Mouse (Mus musculus): ENCODE data around the gene Fscn2. TPM values are rescaled to one million over a fixed set of nuclear protein-coding genes. Genes with fewer than 3 reads are reported as not detected.

Gene Fscn2
- total RNA-seq (2021), result under 1 TPM; 0.52 to 0.98 TPM
- long read RNA-seq, experiment 1, partial matches to known transcripts, result 0 of 2 reads
- long read RNA-seq, experiment 1, other reads (novel, unspliced or antisense), result 2 of 2 reads
- long read RNA-seq, experiment 2, partial matches to known transcripts, result 1 of 3 reads
- long read RNA-seq, experiment 2, other reads (novel, unspliced or antisense), result 2 of 3 reads

DNA sequence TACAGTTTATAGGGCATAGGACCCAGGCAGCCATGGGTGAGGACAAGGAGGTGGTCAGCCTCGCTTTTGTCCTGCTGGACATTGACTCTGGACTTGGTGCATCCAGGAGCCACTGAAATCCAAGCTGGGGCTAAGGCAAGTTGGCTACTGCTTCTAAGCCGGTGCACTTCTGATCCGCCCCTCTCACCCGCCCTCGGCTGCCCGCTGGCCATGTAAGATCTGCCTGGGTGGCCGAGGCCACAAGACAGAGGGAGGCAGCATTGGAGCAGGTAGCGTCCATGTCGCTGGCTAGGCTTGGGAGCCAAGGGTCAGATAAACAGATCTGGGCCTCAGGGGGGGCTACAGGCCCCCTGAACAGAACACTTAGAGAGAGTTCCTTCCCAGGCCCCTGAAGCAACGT, at the start of gene Fscn2:
Fscn2 (plus strand) TSS at position 240 of the 400 bp plus-strand sequence.
- DNase-seq (ENCODE audit: low spot score in 2 of 2), result peak in 1 of 2 experiments; percentile 14

DNA sequence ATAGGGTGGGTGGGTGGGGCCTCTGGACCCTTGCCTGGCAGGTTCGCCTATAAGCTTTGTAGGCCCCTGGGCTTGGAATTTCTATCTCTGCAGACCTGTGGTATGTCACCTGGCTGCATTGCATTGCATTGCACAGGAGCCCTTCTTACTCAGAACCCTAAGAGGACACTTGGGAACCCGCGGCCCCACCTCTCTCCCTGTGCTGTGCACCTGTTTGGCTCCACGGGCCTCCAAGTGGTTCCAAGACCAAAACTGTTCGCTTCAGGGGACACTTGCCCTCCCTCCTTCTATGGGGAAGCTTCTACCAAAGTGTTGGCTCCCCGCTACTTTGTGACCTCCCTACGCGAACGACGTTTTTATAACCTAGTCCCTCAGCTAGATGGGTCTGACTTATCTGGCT, 49.8 kb upstream of the Fscn2 start:
- DNase-seq (ENCODE audit: low spot score in 2 of 2), result peak; percentile 8 to 12

DNA sequence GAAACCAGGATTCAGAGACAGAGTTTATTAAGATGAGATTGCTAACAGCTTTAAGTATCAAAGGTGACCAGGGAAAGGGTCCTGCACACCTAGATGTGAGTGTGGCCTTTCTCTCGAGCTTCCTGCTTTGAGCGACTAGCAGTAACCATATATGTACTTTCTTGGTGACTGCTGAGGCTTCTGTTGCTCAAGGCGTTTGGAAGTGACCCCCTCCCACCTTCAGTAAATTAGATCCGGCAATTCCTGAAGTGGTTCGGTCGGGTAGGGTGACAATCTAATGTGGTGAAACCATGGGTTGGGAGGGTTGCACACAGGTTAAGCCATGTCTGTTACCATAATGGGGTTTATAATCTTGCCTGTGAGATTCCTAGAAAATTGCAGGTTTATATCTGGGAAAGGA, 49.3 kb upstream of the Fscn2 start:
- DNase-seq (ENCODE audit: low spot score in 2 of 2), result peak; percentile 5 to 10

DNA sequence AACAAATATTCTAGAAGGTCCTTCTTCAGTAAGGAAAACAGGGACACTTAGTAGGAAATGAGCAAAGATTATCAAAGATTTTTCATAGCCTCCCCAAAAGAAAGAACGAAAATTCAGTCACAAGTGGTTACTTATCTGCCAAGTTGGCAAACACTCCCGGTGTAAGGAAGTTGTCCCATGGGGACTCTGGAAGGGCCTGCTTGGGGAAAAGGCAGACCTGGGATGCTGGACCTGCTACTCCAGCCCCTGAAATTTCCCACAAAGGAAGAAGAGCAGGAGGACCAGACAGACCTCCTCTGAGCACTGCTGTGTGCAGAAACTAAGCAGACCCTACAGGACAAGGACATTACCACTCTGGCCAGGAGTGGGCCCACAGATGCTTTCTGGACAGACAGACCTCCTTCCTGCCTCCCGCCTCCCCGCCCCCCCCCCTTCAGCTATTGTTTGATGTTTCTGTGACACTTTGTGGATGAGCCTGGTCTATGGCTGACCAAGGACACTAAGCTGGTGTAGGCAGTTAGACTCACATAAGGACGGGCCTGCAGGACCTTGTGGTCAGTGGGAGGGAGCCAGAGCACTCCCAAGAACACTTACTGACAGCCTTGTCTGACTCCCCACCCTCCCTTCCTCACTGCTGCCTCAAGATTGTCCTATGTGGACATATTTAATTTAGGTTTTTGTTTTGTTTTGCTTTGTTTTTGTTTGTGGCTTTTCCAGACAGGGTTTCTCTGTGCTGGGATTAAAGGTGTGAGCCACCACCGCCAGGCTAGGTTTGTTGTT, 47.2 kb upstream of the Fscn2 start:
- peak; percentile 5 to 11 for DNase-seq (ENCODE audit: low spot score in 2 of 2)

DNA sequence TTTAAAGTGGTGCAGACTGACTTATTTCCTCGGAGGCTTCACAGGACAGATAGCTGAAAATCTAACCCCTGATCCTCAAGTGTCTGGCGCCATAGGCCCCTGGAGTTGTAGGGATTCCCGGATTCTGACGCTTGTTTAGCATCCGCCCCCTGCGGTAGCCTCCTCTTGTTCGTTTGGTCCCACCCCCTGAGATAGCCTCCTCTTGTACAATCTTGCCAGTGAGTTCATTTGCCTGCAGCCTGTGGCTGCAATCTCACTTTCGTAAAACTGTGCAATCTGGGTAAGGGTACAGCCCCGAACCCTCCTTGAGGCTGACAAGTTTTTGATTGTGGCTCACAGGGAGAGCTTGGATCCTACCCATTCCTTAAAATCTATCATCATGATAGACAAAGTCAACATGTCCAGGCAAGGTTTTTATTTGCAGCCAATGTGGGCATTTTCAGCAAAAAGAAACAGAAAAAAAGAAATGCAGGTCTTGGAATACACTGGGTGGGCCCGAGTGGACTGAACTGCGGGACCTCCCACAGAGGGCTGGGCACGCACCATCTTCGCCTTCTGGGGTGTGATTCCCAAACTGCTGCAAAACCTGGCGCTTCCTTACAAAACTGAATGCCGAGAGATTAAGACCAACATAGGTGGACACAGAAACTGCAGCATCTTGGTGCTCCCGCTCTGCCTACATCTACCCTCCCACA, 46.5 kb upstream of the Fscn2 start:
- peak; percentile 8 to 9 for DNase-seq (ENCODE audit: low spot score in 2 of 2)

DNA sequence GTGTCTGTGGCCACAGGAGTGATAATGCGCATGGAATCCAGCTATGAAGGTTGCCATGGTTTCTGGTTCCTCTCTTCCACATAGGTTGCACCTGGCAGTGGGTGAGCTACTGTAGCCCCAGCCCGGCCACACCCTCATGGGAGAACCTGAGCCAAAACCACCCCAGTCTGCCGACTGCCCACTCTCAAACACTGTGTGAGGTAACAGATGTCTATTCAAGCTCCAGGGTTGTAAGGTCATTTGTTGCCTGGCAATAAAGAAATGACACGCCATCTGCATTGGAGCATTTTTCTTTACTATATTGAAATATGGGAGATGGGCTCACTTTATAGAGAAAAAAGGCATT, 45.9 kb upstream of the Fscn2 start:
- peak; percentile 10 to 15 for DNase-seq (ENCODE audit: low spot score in 2 of 2)

DNA sequence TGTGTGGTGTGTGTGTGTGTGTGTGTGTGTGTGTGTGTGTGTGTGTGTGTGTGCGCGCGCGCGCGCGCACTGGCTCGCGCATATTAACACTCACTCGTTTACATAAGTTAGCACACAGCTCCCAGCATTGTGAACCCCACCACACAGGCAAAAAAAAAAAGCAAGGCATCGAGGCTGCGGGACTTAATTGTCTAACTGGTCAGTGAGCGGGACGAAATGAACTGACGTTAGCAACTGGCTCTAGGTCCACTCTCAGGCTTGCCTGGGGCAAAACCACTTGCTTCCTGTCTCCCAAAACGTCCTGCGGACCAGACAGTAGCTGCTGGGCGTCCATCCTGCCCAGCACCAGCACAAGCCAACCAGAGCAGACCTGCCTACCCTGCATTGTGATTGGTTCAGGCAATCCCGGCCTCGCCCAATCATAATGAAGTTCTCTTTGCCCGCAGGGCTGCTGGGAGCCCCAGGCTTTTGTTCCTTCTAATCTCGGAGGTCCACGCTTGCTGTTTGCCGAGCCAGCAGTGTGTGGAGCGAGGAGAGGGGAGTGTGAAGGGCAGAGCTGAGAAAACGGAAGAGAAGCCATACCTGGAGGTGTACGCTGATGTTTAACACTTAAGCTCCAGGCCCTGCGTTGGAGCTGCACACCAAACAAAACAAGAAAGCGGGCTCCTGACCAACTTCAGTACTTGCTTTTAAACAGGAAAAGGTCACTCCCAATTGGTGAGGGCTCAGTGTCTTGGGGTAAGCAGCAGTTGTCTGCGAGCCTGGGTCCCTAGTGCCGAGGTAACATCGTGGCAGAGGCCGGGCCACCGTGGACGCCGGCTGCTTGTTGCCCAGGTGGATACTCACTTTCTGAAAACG, 45.3 kb upstream of the Fscn2 start:
- DNase-seq (ENCODE audit: low spot score in 2 of 2), result peak; percentile 71 to 85

DNA sequence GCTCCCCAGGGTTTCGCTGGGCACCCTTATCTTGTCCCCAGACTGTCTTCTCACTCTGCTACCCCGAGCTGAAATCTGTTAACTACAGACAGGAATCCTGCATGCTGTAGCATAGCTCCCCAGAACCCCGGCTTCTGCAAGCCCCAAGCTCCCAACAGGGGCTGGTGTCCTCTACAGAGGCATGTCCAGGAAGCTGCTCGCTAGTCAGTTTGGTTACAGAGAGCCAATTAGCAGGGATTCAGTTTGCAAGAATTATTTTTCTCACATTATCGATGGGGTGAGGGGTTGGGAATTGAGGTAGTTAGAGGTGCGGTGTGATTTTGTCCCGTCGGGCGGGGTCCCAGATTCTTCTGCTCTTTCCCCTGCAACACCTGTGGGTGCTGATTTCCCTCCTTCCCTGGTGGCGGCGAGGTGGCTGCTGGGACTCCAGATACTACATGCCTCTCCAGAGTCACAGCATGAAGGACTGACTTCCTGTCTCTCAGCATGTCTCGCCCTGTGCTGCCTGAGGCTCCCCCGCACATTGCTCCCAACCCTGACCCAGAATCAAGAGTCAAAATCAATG, 44.6 kb upstream of the Fscn2 start:
- peak; percentile 9 to 16 for DNase-seq (ENCODE audit: low spot score in 2 of 2)

DNA sequence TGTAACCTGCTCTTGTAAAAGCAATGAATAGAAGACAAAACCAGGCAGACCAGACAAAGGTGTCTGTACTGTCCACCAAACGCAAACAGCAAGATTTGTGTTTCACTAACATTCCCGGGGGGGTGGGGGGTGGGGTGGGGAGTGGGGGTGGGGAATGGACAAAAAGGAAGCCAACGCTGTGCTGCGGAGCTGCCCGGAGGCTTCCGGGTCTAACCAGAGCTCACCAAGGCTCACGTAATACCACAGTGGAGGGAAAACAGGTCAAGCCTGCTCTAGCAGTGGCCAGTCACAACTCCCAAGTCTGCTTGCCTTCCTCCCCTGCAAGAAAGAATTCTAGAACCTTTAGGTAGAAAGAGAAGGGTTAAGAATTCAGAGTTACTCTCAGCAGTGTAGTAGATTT, 43.9 kb upstream of the Fscn2 start:
- peak in 1 of 2 experiments; percentile 4 for DNase-seq (ENCODE audit: low spot score in 2 of 2)

DNA sequence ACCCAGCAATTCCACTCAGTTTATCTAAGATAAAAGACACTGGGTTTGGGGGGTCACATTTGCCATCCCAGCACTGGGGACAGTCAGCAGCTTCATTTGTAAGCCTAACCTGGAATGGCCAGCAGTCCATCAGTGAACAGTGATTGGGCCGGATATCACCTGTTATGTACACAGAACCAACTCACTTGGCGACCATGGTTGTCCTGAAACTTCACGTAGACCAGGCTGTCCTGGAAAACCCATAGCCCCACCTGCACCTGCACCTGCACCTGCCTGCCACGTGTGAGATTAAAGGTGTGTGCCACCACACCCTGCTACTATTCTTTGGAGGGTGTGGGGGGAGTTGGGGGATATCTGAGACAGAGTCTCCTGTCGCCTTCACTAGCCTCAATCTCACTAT, 42.0 kb upstream of the Fscn2 start:
- DNase-seq (ENCODE audit: low spot score in 2 of 2), result peak; percentile 5 to 12

DNA sequence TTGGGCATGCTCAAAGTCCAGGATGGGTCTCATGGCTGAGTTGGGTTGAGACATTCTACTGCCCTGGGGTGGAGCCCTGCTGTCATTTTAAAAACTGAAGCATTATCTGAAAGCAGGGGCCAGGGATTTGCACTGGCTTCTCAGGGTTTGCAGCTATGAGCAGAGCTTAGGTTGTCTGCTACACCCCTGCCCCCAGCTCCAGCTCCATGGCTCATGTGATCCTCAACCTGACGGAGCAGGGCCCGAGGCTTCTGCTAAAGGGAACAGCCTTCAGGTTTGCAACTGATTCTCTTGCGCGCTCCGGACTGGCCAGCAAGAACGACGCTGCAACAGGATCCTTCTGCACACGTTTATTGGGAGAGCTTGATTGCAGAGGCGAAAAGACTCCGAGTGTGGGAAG, 41.2 kb upstream of the Fscn2 start:
- peak; percentile 4 to 13 for DNase-seq (ENCODE audit: low spot score in 2 of 2)

DNA sequence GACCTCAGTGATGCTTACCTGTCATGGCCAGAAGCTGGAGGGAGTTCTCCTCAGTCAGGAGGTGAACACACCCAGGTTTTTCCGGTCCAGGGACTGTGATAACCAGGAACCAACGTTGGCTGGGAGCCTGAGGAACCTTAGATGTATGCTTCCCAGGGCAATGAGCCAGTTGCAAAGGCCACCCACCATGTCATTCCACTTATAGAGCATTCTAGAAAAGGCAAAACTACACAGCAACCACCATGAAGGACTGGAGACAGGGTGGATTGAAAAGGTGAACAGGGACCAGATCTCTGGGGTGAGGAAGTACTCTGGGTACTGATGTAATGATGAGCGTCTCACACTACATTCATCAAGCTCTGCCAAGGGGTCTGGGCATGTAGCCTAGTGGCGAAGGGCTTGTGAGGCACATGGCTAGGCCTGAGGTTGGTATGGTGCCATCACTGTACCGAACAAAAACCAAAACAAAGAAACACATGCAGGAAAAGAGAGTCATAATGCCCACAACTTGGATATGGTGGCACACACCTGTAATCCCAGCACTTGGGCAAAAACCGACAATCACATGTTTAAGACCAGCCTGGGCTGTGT, 25.8 kb upstream of the Fscn2 start:
- peak; percentile 9 to 13 for DNase-seq (ENCODE audit: low spot score in 2 of 2)

DNA sequence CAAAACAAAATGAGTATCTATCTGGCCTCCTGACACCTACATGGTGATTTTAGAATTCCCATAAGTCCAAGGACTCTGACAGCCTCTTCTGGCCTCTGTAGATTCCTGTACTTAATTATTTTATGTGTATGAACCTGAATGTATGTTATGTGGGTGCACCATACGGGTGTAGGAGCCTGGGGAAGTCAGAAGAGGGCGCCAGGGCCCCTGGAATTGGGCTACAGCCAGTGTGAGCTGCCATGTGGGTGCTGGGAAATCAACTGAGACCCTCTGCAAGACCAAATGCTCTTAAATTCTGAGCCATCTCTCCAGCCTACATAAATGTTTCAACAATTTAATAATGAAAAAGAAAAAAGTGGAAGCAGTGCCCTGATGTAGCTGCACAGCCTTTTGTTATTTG, 23.9 kb upstream of the Fscn2 start:
- peak; percentile 5 to 6 for DNase-seq (ENCODE audit: low spot score in 2 of 2)

DNA sequence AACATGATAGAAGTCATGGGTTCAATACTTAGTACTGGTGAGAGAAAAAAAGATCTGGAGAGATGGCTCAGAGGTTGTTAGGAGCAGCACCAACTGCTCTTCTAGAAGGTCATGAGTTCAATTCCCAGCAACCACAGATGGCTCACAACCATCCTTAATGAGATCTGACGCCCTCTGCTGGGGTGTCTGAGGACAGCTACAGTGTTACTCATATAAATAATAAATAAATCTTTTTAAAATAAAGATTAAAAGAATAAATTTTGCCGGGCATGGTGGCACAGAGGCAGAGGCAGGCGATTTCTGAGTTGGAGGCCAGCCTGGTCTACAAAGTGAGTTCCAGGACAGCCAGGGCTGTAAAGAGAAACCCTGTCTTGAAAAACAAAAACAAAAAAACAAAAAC, 22.5 kb upstream of the Fscn2 start:
- peak; percentile 4 to 8 for DNase-seq (ENCODE audit: low spot score in 2 of 2)

DNA sequence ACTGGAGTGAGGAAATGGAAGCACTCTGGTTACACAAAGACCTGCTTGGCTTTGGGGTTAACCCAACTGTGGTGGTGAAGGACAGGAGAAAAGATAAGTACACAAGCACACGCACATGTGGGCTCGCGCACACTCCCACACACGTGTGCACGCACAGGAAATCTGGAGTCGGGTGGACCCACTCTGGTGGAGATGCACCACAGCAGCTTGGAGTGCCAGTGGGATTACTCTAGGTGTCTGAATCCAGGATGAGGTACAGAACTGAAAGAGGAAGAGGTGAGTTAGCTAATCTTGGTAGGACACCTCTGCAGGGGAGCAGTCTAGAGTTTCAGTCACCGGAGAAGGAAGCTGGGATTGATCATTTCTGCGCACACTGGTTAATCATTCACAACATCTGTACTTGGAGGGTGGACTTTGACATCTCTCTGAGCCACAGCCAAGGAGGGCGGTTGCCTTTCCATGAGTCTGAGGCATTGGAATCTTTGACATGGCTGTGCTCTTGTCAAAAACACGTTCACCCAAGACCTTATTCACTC, 21.3 kb upstream of the Fscn2 start:
- DNase-seq (ENCODE audit: low spot score in 2 of 2), result peak; percentile 4 to 13

DNA sequence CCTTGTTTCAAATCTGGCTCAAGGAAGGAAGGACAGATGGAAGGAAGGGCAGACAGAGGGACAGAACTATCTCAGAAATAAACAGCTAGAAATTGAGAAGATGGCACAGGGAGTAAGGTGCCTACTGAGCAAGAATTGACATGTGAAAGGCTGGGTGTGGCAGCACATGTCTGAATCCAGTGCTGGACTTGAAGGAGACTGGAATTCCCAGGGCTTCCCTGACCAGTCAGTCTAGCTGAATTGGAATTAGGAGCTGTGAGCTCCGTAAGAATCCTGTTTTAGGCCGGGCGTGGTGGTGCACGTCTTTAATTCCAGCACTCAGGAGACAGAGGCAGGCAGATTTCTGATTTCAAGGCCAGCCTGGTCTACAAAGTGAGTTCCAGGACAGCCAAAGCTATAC, 19.7 kb upstream of the Fscn2 start:
- DNase-seq (ENCODE audit: low spot score in 2 of 2), result no peak

DNA sequence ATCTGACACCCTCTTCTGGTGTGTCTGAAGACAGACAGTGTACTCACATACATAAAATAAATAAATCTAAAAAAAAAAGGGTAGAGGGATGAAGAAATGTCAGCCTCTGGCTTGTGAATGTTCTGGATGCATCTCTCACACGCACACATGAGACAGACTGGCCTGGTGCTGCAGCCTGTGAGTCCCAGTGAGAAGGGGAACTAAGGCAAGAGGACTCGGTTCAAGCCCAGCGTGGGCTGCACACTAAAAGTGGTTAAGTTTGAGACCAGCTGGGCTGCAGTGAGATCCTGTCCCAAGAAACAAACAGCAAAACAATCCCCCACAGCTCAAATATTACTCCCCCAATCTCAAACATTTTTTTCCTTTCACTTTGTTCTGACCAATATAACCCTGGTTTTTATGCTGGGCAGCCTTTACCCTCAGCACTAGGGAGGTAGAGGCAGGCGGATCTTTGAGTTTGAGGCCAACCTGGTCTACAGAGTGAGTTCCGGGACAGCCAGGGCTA, 18.6 kb upstream of the Fscn2 start:
- peak in 1 of 2 experiments; percentile 6 for DNase-seq (ENCODE audit: low spot score in 2 of 2)

DNA sequence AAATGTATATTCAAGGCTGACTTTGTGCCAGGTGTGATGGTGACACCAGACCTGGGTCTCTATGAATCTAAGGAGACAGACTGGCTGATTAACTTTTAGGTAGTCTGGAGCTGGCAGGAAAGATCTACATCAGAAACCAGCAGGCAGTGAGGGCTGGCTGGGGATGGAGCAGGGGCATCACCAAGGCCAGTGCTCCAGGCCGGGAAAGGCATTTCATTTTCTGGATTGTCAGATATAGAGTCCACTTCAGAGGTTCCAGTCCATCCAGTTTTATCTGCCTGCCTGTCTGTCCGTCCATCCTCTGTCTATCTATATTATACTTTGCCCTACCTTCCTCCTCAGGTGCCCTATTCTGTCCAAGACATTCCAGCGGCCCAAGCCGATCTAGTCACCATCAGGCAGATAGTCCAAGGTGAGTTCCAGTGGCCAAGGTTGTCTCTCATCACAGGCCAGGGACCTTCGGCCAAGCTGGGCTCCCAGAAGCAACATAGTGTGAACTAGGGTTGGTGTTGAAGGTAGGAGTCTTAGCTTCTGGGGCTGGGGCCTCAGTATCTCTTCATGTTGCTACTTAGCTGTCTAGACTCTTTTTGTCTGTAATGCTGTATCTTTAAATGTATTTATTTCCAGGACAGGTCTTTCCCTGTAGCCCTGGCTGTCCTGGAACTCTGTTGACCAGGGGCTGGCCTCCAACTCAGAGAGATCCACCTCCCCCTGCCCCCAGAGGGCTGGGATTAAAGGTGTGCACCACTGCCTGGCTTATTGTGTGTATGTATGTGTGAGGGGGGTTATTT, 17.6 kb upstream of the Fscn2 start:
- peak; percentile 11 to 14 for DNase-seq (ENCODE audit: low spot score in 2 of 2)

DNA sequence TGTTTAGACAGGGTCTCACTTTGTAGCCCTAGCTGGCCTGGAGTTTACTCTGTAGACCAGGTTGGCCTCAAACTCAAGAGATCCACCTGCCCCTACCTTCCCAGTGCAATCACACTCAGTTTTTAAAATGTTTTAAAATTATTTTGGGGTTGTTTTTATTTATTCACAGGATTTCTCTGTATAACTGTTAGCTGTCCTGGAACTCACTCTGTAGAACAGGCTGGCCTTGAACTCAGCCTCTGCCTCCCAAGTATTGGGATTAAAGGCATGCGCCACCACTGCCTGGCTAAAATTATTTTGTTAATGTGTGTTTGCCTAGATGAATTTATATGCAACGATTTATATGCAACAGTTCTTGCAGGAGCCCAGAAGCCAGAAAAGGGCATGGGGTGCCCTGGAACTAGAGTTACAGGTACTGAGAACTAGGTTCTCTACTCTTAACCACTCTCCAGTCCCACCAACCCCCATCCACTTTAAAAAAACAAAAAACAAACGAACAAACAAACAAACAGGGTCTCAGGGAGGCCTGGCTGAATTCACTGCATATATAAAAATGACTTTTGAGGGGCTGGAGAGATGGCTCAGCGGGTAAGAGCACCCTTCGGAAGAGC, 16.9 kb upstream of the Fscn2 start:
- DNase-seq (ENCODE audit: low spot score in 2 of 2), result peak; percentile 6 to 12
